Mouse (Mus musculus) hindbrain, embryonic 14.5 days (tissue): Measurements from ENCODE around the gene Cfap100. TPM values are rescaled to one million over a fixed set of nuclear protein-coding genes. Genes with fewer than 3 reads are reported as not detected.

ENCODE experiments used
- ATAC-seq: fragments of 200-750 bp; cut with Nextera tagmentation; 2 replicates; pipeline ENCODE4 v1.8.0; 2017; ENCODE audit warnings: moderate number of reproducible peaks, mild to moderate bottlenecking, moderate TSS enrichment, moderate library complexity; ENCODE audit not compliant: low FRiP score
- DNase-seq: peaks from one replicate; pipeline ENCODE4 v3.0.0-alpha.2; 2015; ENCODE audit warnings: low spot score
- H3K27ac ChIP-seq: fragments of 300-500 bp; sonication (generic); 2 replicates; pipeline ENCODE4 v1.5.1; 2014; ENCODE audit warnings: mild to moderate bottlenecking, moderate library complexity
- H3K27me3 ChIP-seq: fragments of 300-500 bp; sonication (generic); 2 replicates; pipeline ENCODE4 v1.6.1; 2014; ENCODE audit warnings: mild to moderate bottlenecking, low read length, mixed read lengths; ENCODE audit not compliant: control insufficient read depth, insufficient read depth
- H3K36me3 ChIP-seq: fragments of 300-500 bp; sonication (generic); replicated peaks from 2 replicates; pipeline ENCODE4 v1.6.1; 2014; ENCODE audit not compliant: control insufficient read depth, insufficient read depth
- H3K4me1 ChIP-seq: fragments of 300-500 bp; sonication (generic); replicated peaks from 2 replicates; pipeline ENCODE4 v1.6.1; 2014; ENCODE audit warnings: antibody characterized with exemption, low read length, mixed read lengths; ENCODE audit not compliant: control insufficient read depth, insufficient read depth
- H3K4me2 ChIP-seq: fragments of 300-500 bp; sonication (generic); replicated peaks from 2 replicates; pipeline ENCODE4 v1.6.1; 2014; ENCODE audit warnings: mild to moderate bottlenecking, moderate library complexity
- H3K4me3 ChIP-seq: fragments of 300-500 bp; sonication (generic); replicated peaks from 2 replicates; pipeline ENCODE4 v1.5.1; 2014; ENCODE audit warnings: mild to moderate bottlenecking, low read length
- H3K9ac ChIP-seq: fragments of 300-500 bp; sonication (generic); 2 replicates; pipeline ENCODE4 v1.6.1; 2014
- H3K9me3 ChIP-seq: fragments of 300-500 bp; sonication (generic); 2 replicates; pipeline ENCODE4 v1.6.1; 2016; ENCODE audit warnings: low read length; ENCODE audit not compliant: control insufficient read depth
- WGBS: fragments of 180-500 bp; shearing (Covaris S2); extraction: QIAGEN DNeasy Blood & Tissue Kit; methylation state at CpG from one replicate; pipeline ENCODE4 v1.1.7; 2014; 5-methylcytosine and 5-hydroxymethylcytosine counted together
- polyA plus RNA-seq: library from polyadenylated mRNA; unstranded; fragments of >200 nt; fragmentation: Nextera tagmentation; extraction: Ambion mirVana; gene quantifications from 2 replicates; pipeline ENCODE4 v1.2.1, GENCODE M21; 2014

Gene Cfap100
- polyA plus RNA-seq, 1 experiment from 2014 or later = 5.6 TPM

DNA sequence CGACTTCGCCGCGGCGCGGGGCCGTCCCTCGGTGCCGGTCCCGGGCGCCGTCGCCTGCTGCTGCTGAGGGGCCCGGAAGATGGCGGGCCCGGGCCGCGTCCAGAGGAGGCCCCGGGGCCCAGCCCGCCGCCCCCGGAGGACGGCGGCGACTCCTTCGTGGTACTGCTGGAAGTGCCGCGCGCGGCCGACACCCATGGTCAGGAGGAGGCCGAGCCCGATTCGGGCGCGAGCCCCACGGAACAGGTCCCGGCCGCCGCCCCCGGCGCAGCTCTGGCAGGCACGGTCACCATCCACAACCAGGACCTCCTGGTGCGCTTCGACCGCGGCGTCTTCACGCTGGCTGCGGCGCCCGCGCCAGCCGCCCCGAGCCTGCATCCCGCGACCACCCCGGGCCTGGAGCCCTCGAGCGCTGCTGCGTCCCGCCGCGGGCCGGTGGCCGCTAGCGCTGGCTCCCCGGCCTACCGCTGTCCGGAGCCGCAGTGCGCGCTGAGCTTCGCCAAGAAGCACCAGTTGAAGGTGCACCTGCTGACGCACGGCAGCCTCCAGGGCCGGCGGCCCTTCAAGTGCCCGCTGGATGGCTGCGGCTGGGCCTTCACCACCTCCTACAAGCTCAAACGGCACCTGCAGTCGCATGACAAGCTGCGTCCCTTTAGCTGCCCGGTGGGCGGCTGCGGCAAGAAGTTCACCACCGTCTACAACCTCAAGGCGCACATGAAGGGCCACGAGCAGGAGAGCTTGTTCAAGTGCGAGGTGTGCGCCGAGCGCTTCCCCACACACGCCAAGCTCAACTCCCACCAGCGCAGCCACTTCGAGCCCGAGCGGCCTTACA, 58.7 kb downstream of the Cfap100 start:
- peak; percentile 25 for DNase-seq
- Histone ChIP-seq H3K4me3 (peak overlapping the region; percentile 98), H3K27ac (peak overlapping the region; percentile 84), H3K4me2 (peak overlapping the region; percentile 96), H3K36me3 (peaks cover 30% of the 10 kb centered on the region), H3K27me3 (no peaks in the 10 kb centered on the region), H3K9me3 (no peaks in the 10 kb centered on the region), H3K9ac (peak overlapping the region; percentile 92), H3K4me1 (peaks cover 25% of the 10 kb centered on the region)
- under 1% methylated on average over 84 of the region's 98 CpGs for WGBS
- ATAC-seq = peak; percentile 83

DNA sequence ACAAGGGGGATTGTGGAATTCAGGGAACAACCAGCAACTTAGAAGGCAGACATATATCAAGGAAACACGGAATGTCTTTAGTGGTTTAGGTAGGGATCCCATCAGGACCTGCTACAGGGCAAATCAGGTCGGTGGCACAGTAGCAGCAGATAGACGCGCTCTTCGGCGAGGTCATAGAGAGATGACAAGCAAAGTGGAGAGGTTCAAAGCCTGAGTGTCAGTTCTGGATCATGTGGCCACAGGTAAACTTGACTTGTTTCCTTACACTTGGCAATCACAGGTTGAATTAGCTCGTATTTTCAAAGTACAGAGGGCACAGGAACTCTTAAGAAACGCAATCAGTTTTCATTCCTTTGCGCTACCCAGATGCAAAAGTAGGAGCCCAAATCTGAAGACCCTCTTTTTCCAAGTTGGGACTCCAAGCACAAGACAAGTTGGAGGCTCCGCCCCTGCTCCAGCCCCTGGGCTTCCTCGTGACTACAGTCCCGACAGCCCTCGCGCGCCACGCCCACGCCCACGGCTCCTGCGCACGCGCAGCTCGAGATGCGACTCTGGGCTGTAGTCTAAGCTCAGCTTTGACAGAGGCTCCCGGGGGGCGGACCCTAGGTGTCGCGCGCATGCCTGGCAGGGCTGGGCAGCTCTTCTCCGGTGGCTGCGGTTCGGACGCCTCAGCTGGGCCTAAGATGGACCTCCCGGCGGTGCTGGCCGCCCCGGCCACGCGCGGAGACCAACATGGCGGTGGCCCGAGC, 59.4 kb downstream of the Cfap100 start, which contains the start of gene Zxdc:
Zxdc (plus strand) TSS at position 517 of the 749 bp plus-strand sequence.
- ATAC-seq (peak; percentile 97), DNase-seq (peak; percentile 99)
- Histone ChIP-seq H3K4me3 (peak within 1 kb of the TSS; percentile 98), H3K27me3 (no peaks in the 10 kb centered on the region), H3K36me3 (peaks cover 23% of the 10 kb centered on the region), H3K4me1 (peaks cover 25% of the 10 kb centered on the region), H3K27ac (peak within 1 kb of the TSS; percentile 84), H3K9me3 (no peaks in the 10 kb centered on the region), H3K9ac (peak within 1 kb of the TSS; percentile 92), H3K4me2 (peak within 1 kb of the TSS; percentile 96)
- 6% methylated on average over 41 of the region's 41 CpGs for WGBS

- DNase-seq = no peak
- 86% methylated on average over 5 of the region's 5 CpGs for WGBS
- Histone ChIP-seq H3K9ac (no peak overlapping the region), H3K4me1 (no peaks in the 10 kb centered on the region; the same call in 1 of the 2 replicates), H3K27me3 (no peaks in the 10 kb centered on the region), H3K4me3 (no peak overlapping the region), H3K27ac (no peak overlapping the region), H3K4me2 (no peak overlapping the region), H3K9me3 (no peaks in the 10 kb centered on the region), H3K36me3 (no peaks in the 10 kb centered on the region)
- ATAC-seq = no peak
Observed at GRCm38 (mm10) chr6:90363301-90363700, 65.3 kb downstream of the Cfap100 start.

GRCm38 (mm10) chr6:90360922-90361614, 67.5 kb downstream of the Cfap100 start:
- WGBS = 89% methylated on average over 6 of the region's 6 CpGs
- H3K27me3 ChIP-seq = no peaks in the 10 kb centered on the region
- ATAC-seq = no peak

DNA sequence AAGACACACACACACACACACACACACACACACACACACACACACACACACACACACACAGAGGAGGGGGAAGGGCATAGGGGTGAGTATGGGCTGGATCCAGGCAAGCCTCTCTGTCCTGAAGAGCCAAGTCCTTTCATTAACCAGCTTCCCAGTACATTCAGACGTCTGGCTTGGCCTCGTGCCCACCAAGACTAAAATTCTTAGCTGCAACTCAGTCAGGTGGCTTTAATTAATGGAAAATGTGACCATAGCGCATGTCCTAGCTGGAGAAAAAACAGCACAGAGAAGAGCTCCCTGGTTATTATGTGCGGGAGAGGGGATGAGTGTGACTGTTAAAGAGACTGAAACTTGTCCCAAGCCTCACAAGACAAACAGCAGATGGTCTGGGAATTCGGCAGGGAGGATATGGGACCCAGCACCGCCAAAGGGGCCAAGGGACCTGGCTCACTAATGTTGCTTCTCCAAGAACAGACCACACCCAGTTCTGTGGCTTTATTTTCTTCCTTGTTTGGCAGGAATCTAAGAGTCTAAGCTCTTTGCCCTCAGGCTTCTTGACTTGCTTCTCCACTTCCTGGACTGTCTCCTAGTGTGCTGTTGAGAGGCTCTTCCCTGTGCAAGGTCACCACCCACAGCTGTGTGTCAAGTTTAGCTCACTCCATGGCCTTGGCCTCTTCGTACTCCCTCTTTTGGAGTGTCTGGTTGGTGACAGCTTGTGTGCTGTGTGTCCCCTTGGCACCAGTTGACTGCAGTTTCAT, 68.4 kb downstream of the Cfap100 start:
- H3K4me3 ChIP-seq = no peak overlapping the region
- no peaks in the 10 kb centered on the region for H3K36me3 ChIP-seq
- WGBS = 55% methylated on average over 7 of the region's 7 CpGs
- no peaks in the 10 kb centered on the region for H3K9me3 ChIP-seq
- ATAC-seq (no peak), DNase-seq (peak; percentile 46)
- no peaks in the 10 kb centered on the region for H3K27me3 ChIP-seq
- H3K27ac ChIP-seq = no peak overlapping the region
- no peak overlapping the region for H3K9ac ChIP-seq
- H3K4me1 ChIP-seq = no peaks in the 10 kb centered on the region; the same call in 1 of the 2 replicates
- no peak overlapping the region for H3K4me2 ChIP-seq

More at GRCm38 (mm10) chr6:90360922-90361614, 67.5 kb downstream of the Cfap100 start:
- Histone ChIP-seq H3K9me3 (no peaks in the 10 kb centered on the region), H3K4me3 (no peak overlapping the region), H3K4me2 (no peak overlapping the region), H3K27ac (no peak overlapping the region), H3K9ac (no peak overlapping the region), H3K4me1 (no peaks in the 10 kb centered on the region; the same call in 1 of the 2 replicates), H3K36me3 (no peaks in the 10 kb centered on the region)
- DNase-seq = no peak

DNA sequence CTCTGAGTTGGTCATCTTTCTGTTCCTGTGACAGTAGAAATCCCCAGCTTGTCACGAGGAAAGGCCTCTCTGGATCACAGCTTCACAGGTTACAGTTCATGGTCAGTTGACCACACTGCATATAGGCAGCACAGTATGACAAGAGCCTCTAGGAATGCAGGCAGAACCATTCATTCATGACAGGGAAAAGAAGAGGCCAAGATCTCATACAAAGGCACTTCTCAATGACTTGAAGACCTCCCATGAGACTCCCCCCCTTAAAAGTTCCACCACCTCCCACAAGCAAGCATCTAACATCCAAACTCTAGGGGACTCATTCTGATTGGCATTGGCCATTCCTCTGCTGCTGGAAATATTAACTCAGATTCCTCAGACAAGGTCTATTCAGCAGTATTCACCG, 69.2 kb downstream of the Cfap100 start:
- Histone ChIP-seq H3K4me3 (no peak overlapping the region), H3K27ac (no peak overlapping the region), H3K36me3 (no peaks in the 10 kb centered on the region), H3K4me1 (no peaks in the 10 kb centered on the region; the same call in 1 of the 2 replicates), H3K9ac (no peak overlapping the region), H3K4me2 (no peak overlapping the region), H3K27me3 (no peaks in the 10 kb centered on the region), H3K9me3 (no peaks in the 10 kb centered on the region)
- 59% methylated on average over 2 of the region's 2 CpGs for WGBS
- no peak for DNase-seq
- no peak for ATAC-seq

DNA sequence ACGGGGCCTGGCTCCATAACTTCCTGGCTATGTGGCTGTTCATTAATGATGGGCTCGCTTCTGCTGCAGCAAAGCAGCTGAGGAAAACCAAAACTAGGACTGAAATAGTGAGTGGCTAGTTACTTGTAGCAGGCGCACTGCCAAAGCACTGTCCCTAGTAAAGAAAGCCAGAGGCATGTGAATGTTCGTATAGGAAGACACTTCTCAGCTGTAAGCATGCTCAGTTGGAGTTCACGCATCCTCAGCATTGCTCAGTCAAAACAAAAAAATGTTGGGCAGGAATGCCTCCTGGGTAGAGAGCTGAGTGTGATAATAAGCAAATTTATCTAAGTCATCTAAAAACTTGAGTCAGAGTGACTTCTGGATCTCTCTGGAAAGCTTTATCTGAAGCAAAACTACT, 70.5 kb downstream of the Cfap100 start:
- Histone ChIP-seq H3K4me1 (no peaks in the 10 kb centered on the region; the same call in 1 of the 2 replicates), H3K9ac (no peak overlapping the region), H3K27ac (no peak overlapping the region), H3K36me3 (no peaks in the 10 kb centered on the region), H3K4me3 (no peak overlapping the region), H3K4me2 (no peak overlapping the region), H3K9me3 (no peaks in the 10 kb centered on the region), H3K27me3 (no peaks in the 10 kb centered on the region)
- DNase-seq (no peak), ATAC-seq (no peak)
- WGBS = 69% methylated on average over 5 of the region's 5 CpGs
